Mouse (Mus musculus) small intestine, adult 2 months (tissue): ENCODE measurements around the gene Lin7b.

ENCODE experiments used
- CTCF ChIP-seq: fragments of 200-500 bp; IDR thresholded peaks from 2 replicates; pipeline ENCODE4 v1.5.1; 2012; ENCODE audit warnings: low read depth, mild to moderate bottlenecking, control low read depth, inconsistent platforms, low read length, moderate library complexity, mixed read lengths; ENCODE audit not compliant: insufficient replicate concordance, insufficient read length; ENCODE audit errors: extremely low read depth
- POLR2A ChIP-seq: fragments of 200-500 bp; IDR thresholded peaks from 2 replicates; pipeline ENCODE4 v1.6.1; 2012; ENCODE audit warnings: low read depth, mild to moderate bottlenecking, control low read depth, inconsistent platforms, low read length, moderate library complexity

GRCm38 (mm10) chr7:45363983-45364382 is 6.4 kb downstream of the Lin7b start:
- TF ChIP-seq CTCF (no peak), POLR2A (no peak)
